Mouse (Mus musculus): ENCODE data around the gene Msi2.

Msi2 gene

DNA sequence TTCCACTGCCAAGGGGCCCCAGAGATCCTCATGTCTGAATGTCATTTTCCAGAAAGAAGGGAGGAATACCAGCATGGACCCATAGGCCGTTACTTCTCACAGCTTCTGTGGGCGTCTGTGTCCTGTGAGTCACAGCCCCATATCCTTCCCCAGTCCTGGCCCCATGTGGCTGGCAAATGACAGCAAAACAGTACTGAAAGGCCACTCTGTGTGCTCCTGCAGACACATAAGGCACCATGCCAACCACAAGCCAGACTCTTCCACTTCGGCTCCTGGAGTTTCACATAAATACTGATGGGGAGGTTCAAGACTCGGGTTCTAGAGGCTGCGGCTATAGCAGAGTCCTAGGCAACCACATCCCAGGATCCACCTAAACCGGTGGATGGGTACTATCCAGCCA, 128.7 kb downstream of the Msi2 start:
- no peak for DNase-seq (ENCODE audit: low spot score)

DNA sequence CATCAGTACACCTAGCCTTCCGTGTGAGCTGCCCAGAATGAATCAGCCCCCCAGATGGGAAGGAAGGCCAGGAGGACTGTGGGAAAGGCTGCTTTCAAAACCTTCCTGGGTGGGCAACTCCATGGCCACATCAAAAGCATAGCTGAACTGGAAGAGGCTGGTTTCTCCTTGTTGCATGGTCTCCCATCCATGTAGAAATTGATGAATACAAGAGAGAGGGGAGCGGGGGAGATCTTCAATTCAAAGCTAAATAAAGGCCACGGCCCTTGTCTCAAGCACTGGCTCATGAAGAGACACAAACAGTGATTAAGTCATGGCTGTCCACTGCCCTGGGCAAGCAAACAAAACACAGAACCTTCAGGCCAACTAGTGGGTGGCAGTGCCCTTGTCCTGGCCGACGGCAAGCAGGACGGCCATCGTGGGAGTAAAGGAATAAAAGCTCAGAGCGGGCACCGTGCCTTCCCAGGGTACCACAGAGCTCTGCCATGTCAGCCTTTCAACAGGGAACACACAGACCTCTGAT, 129.6 kb downstream of the Msi2 start:
- no peak for DNase-seq (ENCODE audit: low spot score)

DNA sequence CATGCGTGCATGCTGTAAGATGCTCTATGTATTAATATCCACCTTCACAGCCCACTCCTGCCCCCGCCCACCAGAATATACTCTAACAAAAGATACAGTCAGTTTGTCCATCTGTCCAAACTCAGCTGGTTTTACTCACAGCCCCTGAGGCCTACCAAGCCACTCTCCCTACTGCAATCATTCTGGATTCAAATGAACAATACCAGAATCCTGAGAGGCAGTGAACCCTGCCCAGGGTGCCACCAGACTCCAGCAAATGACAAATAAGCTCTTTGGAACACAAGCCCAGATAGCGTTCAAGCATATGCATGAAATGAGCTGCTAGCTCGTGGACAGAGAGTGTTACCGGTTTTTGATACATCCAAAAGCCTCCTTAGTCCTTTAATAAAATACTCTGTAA, 130.6 kb downstream of the Msi2 start:
- DNase-seq (ENCODE audit: low spot score), result no peak

DNA sequence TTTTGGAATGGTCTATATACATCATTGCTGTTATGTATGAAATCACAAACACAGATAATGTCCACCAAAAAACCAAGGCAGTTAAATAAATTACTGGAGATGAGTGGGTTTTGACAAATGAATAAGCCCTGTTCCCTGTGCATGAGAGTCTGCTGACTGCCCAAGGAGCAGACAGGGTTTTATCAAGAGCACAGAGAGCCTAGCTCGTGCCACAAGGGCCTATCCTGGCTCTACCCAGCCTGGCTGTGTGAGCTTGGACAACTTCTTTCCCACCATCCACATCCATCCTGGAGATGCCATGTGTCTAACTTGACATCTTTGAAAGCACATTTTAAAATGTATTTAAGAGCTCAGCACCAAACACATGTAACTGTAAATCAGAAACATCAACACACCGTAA, 132.4 kb downstream of the Msi2 start:
- DNase-seq (ENCODE audit: low spot score), result no peak

DNA sequence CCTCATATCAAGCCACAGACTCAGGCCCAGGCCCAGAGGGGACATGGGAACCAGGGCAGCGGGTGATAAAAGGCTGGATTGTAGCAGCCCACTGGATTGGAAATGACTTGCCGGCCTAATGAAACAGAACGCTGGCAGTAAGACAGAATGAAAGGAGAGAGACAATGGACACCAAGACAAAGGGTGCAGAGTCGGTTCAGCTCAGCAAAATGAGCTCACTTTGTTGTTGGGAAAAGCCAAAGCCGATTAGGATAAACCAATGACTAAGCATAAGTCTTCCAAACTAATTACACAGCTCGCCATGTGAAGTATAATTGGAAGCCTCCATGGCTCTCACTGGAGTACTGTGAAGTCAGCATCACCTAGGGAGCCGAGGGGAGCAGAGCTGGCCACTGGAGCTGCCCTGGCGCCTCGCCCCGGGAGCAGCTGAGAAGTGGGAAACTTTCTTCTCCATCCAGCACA, 133.1 kb downstream of the Msi2 start:
- DNase-seq (ENCODE audit: low spot score), result no peak

DNA sequence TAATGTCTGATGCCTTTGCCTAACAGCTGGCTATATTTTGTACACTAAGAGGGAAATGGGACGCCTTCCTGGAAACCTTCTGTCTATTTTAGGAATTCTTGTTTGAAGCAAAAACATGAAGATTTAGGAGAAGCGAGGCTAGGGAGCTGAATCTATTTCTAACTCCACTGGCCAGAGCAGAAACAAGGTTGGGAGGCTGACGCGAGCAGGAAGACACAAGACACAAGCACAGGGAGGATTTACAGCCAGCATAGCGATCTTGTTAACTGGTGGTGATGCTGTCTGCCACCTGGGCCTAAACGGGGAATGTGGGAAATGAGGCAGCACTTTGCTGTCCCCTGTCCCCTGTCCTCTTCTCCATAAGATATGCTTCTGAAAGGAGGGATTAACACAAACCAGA, 134.4 kb downstream of the Msi2 start:
- no peak for DNase-seq (ENCODE audit: low spot score)

DNA sequence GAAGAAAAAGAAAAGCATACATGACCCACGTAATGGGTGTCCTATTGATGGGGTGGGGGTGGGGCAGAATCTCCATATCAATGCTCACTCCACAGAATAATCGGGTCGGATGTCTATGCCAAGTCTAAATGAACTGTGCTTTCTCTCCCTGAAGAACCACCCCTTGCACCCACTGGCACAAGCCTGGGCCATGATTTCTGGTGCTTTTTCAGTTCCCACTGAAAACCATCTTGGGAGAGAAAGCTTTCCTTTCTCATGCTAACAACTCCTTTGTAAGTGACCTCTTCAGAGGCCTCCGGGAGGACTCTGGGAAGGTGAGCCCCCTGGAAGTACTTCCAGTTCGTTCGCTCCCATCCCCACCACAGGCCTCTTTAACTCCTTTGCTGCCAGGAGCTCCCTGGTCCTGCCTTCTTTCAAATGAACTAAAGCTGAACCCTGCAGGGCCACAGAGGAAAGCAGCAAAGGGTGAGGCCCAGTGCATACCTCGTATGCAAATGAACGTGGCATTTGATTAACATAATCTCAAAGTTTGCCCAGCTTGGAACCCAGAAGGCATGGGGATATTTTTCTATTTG, 135.0 kb downstream of the Msi2 start:
- DNase-seq (ENCODE audit: low spot score), result no peak

DNA sequence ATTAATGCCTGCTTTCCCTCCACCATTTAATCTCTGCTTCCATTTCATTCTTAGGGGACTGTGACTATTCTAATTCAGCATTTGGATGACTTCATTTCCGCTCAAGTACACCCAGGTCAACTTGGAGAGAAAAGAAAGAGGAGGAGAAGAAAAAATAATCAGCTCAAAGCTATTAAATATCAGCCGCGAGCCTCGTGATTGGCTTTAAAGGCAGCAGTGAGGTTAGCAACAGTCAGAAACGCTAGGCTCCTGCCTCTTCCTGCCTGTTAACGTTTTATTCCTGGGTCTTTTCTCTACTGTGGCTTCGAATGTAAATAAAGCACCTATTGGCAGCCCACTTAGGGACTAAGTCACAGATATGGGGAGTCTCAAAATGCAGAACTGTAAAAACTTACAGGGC, 135.5 kb downstream of the Msi2 start:
- no peak for DNase-seq (ENCODE audit: low spot score)

DNA sequence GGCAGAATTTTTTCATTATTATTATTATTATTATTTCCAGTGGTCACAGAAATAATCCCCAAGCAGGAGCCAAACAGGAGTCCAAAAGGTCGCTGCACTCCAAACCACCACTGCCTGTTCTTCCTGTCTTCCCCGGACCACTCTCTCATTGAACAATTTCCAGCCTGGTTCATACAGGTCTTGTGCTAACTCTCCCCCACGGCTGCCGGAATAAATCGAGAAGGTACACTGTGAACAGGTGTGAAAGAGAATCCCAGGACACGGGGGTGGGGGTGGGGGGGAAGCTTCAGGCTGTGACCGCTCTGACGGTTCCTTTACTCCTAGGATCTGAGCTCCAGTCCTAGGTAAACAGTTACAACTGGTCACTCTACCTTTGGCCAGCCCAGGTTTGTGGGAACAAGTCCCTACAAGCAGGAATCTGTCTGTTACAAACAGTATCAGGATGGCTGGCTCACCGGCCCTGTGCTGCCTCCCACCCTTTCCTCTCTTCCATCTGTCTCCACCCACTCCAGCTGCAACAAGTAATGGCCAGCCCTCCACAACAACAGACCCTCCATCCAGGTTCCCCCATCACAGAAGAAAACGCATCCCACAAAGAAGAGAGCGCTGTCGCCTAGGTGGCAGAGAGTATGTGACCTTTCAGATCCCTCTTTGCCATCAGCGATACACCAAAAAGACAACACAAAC, 136.1 kb downstream of the Msi2 start:
- no peak for DNase-seq (ENCODE audit: low spot score)

DNA sequence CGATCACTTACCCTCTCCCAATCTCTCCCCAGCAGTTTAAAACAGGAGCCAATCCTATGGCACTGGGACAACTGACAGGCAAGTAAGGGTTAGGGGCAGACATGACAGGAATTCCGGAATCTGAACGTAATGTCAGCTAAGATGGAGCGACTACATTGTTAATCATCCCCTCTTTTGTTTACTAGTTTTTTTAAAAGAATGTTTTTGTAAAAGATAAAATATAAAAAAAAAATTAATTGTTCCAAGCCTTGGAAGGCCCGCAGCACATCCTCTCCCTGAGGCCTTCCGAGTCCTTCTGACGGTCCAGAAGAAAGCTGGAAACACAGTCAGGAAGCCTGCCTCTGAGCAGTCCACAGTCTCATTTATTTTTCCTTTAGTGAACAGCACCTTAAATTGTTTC, 136.9 kb downstream of the Msi2 start:
- no peak for DNase-seq (ENCODE audit: low spot score)

DNA sequence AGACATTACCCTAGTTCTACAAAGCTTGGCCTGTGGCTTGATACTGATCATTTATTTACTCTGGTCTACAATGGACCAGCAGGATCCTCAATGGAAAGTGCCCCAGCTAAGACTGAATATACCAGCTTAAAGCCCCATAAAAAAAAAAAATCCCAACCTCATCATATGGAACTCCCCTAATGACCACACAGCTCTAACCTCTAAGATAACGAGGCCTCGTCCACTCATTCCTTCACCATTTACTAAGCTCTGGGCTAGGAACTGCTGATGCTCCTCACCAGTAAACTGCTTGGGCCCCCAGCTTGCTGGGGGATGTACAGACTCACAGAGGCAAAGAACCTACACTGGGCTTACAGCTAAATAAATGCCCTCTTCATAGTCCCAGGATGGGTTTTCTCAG, 139.6 kb downstream of the Msi2 start:
- no peak for DNase-seq (ENCODE audit: low spot score)

DNA sequence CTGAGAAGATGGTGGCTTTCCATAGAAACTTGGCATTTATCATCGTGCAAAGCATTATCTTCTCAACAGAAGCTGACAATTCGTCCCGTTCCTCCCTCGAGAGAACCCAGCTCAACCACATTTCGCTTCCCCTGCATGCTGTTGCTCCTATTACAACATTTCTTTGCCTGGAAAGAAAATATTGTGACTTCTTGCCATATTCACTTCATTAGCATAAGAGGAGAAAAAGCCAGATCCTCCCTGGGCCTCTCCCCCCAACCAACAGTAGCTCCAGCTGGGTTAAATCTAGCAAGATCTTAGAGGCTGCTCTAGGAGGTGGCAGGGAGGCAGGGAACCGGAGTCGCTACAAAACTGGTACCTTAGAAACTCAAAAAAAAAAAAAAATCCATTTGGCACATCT, 141.2 kb downstream of the Msi2 start:
- DNase-seq (ENCODE audit: low spot score), result no peak

DNA sequence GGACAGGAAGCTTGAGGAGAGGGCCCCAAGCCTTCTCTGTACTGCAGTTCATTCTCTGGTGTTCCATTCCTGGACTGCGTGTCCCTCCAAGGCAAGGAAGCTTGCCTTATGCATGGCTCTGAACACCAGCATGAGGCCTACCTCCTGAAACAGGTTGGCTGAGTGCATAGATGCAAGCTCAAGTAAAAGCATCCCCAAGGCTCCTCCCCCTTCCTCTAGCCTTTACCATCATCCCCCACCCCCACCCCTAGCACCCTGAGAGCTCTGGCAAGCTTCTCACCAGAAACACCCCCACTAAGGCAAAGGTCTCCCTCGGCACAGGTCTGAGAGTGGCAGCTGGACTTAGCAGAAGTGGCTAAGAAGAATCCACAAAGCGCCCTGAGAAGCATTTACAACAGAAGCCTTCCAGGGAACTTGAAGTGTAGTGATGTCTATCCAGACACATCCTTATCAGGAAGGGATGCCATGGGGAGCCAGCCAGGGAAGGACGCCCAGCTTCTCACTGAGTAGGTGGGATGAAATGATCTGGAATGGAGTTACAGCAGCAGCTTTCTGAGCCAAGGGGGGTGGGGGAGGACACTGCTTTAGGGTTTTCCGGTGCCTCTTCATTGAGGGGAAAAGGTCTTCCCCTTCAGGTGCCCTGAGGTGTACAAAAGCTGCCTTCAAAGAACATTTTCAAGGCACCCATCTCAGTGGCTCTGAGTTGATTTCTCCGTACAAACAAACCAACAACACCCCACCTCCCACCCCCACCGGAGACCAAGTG, 141.9 kb downstream of the Msi2 start:
- no peak for DNase-seq (ENCODE audit: low spot score)

DNA sequence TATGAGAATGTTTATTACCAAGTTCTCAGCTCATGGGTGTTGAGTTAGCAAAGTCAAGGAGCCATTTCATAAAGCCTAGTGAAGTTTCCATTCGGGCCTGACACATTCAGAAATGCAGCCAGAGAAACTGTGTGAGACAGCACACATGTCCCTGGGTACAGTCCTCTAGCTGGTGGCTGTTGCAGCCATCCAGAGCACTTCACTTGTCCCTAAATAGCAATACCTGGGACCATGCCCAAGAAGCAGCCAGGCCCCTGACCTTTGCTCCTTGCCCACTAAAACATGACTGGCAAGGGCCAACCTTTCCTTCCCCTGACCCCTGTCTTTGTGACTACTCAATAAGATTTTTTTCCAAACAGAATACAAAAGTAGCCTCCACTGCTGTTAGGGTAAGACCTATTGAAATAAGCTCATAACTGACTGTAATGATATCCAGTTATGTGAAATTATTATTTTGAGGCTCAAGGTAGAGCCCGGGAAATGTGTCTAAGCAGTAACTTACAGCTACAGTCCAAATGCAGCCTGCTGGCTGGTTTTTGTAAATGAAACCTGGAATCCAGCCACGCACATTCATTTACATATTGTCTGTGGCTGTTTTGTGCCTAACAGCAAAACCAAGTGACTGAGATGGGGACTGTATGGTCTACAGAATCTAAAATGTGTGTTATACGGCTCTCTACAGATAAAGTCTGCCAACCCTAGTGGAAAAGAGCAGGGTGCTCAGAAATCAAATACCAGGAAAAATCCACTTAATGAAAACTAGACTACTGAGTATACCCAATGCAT, 143.5 kb downstream of the Msi2 start:
- DNase-seq (ENCODE audit: low spot score), result no peak

DNA sequence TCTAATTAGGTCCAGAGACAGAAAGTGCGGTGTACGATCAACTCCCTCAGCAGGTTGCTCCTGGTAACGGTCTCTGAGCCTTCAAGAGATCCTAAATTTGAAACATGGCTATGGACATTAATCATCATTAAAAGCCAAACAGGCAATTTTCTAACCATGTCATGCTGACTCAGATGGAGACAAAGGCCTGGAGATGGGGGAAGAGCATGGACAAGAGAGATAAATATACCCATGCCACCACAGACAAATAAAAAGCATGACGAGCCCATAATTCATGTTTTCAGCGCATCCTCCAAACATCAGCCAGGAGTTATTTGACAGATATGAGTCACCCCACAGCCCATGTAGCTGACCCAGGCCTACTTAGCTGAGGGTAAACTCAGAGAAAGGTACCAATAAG, 145.3 kb downstream of the Msi2 start:
- DNase-seq (ENCODE audit: low spot score), result no peak

DNA sequence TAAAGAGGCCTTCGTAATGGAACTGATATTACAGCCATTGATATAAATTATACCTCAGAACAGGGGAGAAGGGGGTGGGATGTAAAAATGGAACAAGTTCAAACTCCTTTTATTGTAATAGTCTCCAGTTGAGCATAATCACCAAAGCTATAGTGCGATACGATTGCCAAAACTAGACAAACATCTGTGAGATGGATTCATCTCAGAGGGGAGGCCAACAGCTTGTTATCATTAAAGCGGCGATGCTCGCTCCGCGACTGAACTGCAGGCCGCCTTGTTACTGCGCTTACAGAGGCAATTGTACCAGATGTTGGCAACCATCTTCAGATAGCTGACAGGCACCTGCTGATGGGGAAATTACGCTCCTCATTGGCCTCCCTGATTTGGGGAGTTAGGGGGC, 145.9 kb downstream of the Msi2 start:
- no peak for DNase-seq (ENCODE audit: low spot score)

DNA sequence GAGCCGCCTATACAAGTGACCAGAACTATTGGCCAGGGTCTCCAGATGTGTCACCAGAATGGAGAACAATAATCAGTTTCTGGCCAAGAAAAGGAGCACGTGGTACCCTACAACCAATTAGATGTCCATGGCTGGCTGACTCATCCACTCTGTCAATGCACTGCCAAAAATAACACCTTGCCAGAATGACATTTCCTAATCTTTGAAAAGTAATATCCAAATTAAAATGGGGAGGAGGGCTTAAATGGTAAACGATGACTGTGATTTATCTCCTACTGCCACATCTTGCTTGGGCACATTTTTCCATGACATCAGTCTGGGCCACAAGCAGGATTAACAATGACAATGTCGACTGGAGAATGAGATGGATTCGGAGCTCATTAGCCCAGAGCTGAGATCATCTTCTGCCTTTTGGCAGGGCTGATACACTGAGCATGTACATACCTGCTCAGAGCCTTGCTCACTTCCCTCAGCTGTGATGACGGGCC, 147.6 kb downstream of the Msi2 start:
- DNase-seq (ENCODE audit: low spot score), result no peak

DNA sequence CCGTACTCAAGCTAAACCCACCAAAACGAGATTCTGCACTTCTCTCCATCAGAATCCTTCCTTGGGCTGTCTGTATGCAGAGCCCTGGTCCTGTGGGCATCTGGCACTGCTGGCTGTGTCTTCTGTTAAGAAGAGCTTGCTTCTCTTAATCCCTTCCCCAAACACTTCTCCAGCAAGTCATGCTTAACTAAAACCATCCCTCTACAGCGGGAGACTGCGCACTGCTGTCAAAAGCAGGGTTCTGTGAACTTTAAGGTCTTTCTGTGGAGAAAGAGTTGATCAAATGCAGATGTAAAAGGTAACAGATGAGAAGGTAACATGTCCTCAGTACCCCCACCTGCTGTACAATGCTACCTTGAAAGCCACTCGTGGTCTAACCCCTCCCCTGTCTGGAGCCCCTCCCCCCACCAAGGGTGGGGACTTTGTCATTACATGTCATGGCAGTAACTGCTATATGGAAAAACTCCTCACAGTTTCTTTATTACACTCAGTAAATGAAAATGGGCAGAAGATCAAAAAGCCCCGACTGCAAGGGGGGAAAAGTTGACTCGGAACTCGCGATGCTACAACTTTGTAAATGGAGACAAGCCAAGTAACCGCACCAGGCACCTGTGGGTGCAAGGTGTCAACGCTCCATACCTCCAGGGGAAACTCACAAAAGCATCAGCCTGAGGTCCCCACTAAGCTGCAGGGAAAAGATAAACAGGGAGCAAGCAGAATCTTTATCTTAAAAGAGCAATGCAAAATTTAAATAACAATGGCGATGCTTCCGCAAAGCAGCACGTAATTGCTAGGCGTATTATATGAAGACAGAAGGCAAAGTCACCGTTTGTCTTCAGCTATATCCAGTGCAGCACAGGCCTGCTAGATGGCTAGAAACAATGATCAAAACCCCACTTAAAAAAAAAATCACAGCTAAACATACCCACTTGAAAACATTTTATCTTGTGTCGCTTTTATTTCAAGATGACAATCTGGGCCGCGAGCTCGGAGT, 151.4 kb downstream of the Msi2 start:
- no peak for DNase-seq (ENCODE audit: low spot score)

DNA sequence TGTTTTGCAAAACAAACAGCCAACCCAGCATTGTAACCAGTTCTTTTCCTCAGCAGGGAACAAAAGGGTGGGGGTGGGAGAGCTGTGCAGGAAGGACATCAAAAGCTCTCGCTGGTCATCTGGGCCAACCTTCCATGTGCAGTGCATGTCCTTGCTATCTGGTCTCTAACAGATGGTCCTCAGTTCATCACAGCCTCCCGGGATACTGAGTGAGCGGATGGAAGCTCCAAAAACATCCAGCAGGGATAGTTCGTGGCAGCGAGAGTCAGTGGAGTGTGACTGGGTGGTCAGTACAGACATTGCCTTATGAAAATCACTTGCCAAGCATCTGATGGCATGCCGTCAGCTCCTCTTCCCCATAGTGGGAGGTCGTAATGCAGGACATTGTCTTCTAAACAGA, 153.5 kb downstream of the Msi2 start:
- DNase-seq (ENCODE audit: low spot score), result no peak

DNA sequence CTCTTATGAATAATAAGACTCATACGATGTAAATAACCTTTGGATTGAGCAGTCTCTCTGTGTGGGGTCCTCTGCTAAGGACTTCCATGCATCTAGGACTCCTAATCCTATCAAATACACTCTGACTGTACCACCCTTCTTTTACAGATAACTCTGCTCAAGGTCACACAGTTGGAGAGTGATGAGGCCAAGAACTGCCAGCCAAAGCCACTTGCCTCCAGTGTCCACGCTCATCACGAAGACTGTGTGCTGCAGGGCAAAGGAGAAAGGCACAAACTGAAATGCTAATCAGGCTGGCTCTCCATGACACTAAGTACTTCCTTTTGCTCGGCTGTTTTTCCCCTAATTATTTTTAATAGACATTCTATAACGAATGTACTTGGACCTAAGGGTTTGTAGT, 153.9 kb downstream of the Msi2 start:
- no peak for DNase-seq (ENCODE audit: low spot score)

DNA sequence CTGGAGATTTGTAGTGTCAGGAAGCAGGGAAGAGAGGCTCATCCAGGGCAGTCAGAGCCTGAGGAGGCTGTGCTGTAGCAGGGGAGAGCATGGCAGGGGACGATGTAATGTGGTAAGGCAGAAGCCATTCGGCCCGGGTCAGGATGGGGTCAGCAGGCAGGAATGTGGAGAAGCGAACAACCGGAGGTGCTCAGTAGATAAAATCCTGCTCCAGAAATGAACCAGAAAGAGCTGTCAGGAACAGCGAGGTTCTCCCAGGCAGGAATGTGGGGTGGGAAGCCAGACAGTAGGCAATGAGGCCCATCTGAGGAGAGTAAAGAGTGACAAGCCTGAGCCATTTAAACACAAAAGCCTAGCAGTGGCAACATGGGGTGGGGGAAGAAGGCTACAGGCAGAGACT, 157.1 kb downstream of the Msi2 start:
- no peak for DNase-seq (ENCODE audit: low spot score)

All from testis, postnatal 14 days (tissue).